Mouse (Mus musculus) G1E (cell line): ENCODE measurements at regions not wholly inside any gene's neighbourhood (a gene's known extent, or its start where the extent isn't known, plus 50 kb on each side); places are given as distances from the start of the nearest gene placed in this dataset.

Experiments used
- CTCF ChIP-seq: IDR thresholded peaks from 2 replicates; pipeline ENCODE4 v1.5.1; 2012; ENCODE audit warnings: low read depth, low read length, inconsistent platforms, mixed read lengths
- GATA1 ChIP-seq: IDR thresholded peaks from 2 replicates; pipeline ENCODE4 v1.6.1; 2012; ENCODE audit warnings: borderline replicate concordance, low read length, inconsistent platforms, mixed read lengths
- TAL1 ChIP-seq: conservative IDR thresholded peaks from 2 replicates; pipeline ENCODE4 v1.6.1; 2012; ENCODE audit warnings: low read depth, low read length, inconsistent platforms, mixed read lengths

DNA sequence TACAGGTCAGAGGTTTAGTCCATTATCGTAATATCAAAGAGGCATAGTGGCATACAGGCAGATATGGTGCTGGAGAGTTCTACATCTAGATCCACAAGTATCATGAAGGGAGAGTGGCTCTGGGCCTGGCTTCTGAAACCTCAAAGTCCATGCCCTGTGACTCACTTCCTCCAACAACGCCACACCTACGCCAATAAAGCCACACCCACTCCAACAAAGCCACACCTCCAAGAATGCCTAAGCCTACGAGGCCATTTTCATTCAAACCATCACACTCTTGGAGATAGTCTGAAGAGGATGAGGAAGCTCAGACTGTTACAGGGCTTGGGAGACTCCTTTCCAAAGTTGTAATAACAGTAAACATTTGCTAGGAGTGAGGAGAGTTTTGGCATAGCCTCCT, 102.6 kb upstream of the Mdm1 start:
- TF ChIP-seq CTCF (no peak), GATA1 (no peak), TAL1 (no peak)
